Mouse (Mus musculus) kidney, adult 9 months (tissue): ENCODE measurements around the gene Gm9745.
A peak's percentile ranks its signal among the peaks of the same experiment; 100 is the strongest.
"Not testable (repeated sequence)": the region's sequence is repeated elsewhere in the genome, so short reads cannot be mapped to it uniquely, and the experiment has no call there.

Experiments
- DNase-seq: peaks from one replicate; pipeline ENCODE4 v3.0.0; 2022

Gene Gm9745

GRCm38 (mm10) chr13:8948131-8948530 is at the start of gene Gm9745:
TSS of gene Gm9745 (minus strand) at chr13:8948231.
- DNase-seq, result not testable (repeated sequence)

DNA sequence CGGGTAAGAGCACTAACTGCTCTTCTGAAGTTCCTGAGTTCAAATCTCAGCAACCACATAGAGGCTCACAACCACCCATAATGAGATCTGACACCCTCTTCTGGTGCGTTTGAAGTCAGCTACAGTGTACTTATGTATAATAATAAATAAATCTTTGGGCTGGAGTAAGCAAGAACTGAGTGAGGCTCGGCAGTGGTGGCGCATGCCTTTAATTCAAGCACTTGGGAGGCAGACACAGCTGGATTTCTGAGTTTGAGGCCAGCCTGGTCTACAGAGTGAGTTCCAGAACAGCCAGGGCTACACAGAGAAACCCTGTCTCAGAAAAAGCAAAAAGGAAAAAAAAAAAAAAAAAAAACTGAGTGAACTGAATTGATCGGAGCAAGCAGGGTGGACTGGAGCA is 49.2 kb upstream of the Gm9745 start:
- not testable (repeated sequence) for DNase-seq

GRCm38 (mm10) chr13:8995990-8996786 is 48.2 kb upstream of the Gm9745 start, which contains the start of gene Gtpbp4:
TSS of gene Gtpbp4 (minus strand) at chr13:8996083.
- peak; percentile 98 for DNase-seq

DNA sequence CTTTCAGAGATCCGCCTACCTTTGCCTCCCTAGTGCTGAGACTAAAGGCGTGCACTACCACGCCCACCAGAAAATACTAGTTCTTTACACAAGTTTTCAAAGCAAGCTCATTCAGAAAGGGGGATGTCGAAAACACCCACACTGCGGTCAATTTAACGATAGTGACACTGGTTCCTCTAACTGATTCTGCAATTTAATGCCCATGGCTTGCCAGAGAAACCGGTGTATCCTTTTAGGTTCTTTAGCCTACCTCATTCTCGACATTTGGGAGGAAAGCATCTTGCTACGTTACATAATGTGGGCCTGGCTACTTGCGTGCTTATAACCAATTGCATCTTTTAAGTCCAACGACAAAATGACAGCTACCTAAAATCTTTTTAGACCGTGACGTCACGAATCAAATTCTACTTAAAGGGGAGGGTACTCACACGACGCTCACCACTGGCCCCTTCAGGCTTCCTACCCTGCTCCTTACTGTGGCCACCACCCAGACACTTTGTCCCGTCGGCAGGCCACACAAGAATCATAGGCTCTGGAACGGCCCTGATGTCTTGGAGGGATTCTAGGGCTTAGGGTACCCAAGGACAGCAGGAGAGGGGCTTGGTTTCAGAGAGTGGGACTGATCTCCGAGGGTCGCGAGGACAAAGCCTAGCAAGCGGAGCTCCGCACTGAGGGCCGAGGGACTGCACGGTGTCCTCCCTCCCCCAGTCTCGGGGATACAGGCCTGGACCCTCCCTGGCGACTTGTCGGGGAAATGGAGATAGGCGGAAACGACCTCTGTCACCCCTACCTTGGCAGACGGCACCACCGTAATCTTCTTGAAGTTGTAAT is 47.3 kb upstream of the Gm9745 start:
- DNase-seq, result no peak

DNA sequence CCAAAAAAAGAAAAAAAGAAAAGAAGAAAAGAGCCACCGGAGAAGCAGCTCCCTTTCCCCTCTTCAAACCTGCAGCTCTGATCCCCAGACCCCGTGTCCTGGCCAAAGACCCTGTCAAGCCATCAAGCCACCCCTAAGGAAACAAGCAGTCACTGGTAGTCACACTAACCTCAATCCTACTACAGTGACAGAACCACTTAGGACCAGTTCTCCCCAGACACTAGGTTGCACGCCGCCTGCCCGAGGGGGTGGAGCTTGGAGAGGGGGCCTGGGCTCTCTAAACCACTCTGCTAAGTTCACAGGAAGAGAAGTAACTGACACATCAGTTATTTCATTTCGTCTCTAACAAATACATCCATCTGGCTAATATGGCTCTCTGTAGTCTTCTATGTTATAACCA is 44.2 kb upstream of the Gm9745 start:
- DNase-seq, result no peak

GRCm38 (mm10) chr13:8972972-8973371 is 24.9 kb upstream of the Gm9745 start:
- DNase-seq, result no peak

DNA sequence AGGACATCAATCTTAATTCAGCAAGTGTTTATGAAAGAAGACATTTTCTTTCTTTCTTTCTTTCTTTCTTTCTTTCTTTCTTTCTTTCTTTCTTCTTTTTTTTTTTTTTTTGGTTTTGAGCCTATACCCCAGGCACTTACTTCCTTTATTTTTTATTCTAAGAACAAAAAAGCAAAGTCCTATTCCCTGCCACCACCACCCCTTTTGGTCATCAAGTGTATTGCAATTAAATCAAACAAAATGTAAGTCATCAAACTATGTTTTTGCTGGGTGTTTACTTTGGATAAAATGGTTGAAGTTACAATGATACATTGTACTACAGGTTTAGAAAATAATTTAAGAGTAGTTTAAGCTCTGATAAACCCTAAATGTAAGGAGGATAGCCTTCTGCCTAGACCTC is 24.3 kb upstream of the Gm9745 start:
- no peak for DNase-seq

- no peak for DNase-seq
Observed at GRCm38 (mm10) chr13:8967742-8968141, 19.7 kb upstream of the Gm9745 start.

DNA sequence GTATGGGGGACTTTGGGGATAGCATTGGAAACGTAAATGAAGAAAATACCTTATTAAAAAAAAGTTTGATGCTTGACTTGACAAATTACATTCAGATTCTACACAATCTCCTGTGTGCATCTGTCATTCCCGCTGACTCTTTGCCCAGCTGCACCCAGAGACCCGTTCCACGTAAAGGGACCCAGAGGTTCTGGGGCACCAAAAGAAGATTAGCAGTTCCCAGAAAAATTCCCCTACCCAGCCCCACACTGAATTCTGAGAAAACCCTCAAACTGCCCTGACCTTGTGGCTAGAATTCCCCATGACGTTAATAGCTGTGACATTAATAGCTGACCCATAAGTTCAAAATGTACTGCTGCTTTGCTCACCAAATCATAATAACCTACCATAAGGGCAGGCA is 17.2 kb upstream of the Gm9745 start:
- no peak for DNase-seq

DNA sequence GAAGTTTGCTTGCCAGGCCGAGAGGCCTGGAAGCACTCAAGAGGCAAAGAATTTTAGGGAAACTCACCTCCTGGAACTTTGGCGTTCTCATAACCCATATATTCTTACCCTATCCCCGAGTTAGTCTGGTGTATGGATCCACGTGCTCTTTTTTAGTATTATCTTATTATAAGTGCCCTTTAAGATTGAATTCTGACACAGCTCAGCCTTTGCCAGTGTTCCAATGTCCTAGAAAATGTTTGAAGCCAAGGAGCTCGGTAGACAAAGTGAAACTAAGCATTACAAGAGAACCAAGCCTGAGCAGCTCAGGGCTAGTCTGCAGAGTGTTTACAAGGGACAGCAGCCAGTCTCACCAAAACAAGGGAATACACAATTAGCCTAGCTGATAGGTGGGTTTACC is 14.2 kb upstream of the Gm9745 start:
- DNase-seq, result not testable (repeated sequence)

- DNase-seq, result not testable (repeated sequence)
Observed at GRCm38 (mm10) chr13:8961128-8961888, 13.3 kb upstream of the Gm9745 start.

GRCm38 (mm10) chr13:8959554-8959953 is 11.5 kb upstream of the Gm9745 start:
- not testable (repeated sequence) for DNase-seq

DNA sequence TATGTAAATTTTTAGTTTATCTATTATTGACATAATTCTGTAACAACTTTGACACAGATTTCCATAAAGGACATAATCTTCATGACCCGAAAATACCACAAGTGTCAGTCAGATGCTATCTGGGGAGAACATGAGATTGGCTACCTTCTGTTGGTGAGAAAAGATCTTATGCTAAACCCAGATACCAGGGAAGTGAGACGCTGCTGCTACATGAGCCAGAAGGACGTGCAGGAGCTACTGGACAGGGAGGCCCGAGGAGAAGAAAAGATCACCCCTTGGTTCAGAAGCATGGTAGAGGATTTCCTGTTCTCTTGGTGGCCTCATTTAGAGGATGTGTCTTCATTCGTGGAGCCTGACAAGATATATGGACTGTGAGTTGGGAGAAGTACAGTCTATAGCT is 11.0 kb upstream of the Gm9745 start:
- not testable (repeated sequence) for DNase-seq

DNA sequence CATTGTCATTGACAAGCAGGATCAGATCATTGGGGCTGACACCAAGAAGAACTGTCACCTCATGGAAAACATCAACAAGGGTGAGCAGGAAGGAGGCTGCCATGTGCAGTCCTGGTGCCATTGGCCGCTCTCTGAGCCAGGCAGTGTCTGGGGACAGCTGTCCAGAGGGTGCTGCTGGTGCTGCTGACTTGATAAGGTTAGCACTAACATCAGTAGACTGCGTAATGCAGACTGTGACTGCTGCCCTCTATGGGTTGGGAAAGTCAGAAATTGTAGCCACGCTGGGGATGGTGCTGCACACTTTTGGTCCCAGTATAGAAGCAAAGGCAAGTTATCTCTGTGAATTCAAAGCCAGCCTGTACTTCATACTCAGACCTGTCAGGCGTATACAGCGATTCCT is 8.8 kb upstream of the Gm9745 start:
- not testable (repeated sequence) for DNase-seq

DNA sequence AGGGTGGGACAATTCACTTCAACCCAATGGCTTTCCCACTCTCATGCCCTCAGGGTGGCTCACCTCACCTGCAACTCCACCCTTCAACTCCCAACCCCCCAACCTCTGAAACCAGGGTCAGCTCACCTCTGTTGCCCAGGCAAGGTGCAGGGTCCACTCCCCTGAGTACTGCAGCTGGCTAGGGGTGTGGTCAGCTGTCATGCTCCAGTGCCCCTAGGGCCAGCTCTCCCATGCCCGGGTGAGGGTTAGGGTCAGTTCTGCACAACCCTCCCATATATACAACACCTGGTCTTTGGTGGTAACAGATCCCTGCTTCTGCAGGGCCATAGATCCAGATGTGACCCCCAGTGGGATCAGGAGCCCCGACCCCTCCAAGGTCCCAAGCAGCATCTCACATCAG is 7.1 kb upstream of the Gm9745 start:
- DNase-seq, result not testable (repeated sequence)

DNA sequence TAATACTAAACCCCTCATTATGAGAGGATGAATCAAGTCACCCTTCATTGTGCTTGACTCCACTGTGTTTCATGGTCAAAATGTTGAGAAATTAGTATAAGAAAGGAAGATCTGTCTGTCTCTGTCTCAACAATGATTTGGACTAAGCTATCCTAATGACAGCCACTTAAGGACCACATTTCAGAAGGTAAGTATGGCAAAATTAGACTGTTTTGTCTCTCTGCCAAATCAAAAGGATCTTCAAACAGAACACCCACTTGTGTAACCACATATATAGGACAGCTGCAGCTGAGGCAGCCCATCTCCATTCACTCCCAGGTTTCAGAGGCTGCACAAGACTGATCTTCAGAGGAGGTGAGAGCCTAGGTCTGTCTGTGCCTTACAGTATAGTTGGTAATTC is 4.5 kb upstream of the Gm9745 start, which contains the start of gene Idi2:
Gene Idi2, plus strand, starts transcription at position 301 of the 400 bp plus-strand sequence.
- DNase-seq, result not testable (repeated sequence)

GRCm38 (mm10) chr13:8943828-8944227 is 4.2 kb downstream of the Gm9745 start:
- DNase-seq, result not testable (repeated sequence)

DNA sequence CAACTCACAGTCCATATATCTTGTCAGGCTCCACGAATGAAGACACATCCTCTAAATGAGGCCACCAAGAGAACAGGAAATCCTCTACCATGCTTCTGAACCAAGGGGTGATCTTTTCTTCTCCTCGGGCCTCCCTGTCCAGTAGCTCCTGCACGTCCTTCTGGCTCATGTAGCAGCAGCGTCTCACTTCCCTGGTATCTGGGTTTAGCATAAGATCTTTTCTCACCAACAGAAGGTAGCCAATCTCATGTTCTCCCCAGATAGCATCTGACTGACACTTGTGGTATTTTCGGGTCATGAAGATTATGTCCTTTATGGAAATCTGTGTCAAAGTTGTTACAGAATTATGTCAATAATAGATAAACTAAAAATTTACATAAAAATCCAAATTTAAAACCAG is 6.3 kb downstream of the Gm9745 start:
- DNase-seq, result not testable (repeated sequence)

GRCm38 (mm10) chr13:8941110-8941509 is 6.9 kb downstream of the Gm9745 start:
- DNase-seq, result not testable (repeated sequence)

DNA sequence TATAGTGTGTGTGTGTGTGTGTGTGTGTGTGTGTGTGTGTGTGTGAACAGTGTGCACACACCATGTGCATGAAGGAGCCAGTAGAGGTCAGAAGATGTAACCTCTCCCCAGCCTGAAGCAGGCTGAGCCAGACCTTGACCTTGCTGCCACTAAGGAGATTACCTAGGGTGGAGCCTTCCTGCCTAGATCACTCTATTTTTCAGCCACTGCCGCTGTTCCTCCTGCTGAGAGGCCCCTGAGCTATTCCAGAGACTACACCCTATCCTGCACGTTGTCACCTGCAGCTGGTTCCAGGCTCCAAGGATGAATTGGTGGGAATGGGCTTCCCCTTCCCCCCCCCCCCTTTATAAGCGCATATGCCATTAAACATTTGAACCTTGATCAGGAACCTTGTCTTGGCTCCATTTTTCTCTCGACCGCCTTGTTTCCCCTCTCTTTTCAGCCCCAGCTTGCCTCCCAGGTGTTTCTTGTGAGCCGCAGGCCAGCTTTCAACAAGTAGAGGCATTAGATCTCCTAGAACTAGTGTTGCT is 10.4 kb downstream of the Gm9745 start:
- not testable (repeated sequence) for DNase-seq

- DNase-seq, result no peak
Observed at GRCm38 (mm10) chr13:8933499-8933898, 14.5 kb downstream of the Gm9745 start.

- peak; percentile 60 for DNase-seq
Observed at GRCm38 (mm10) chr13:8913890-8914289, 34.1 kb downstream of the Gm9745 start.

DNA sequence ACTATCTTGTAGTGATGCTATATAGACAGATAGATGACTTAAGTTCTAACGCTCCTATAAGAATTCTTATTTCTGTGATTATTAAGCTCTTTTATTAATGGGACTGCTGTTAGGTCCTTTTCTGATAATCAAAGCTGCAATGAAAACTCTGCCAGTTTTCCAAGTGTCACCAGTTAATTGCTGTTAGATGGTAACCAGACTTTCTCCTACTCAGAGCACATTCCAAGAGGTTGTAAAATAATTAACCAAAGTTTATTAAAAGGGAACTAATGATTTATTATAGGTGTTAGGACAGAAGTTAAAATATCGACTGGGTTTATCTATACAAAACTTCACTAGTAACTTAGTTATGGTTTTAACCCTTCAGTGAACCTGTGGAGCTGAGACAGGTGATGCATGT is 42.0 kb downstream of the Gm9745 start:
- peak; percentile 59 for DNase-seq
